21 mouse cellular contexts compared by ENCODE assay signal in genomic region chr10:24615799-24616198, GRCm38 (mm10). TPM values are rescaled to one million over a fixed set of nuclear protein-coding genes. Genes with fewer than 3 reads are reported as not detected.
"Had no signal": no experiment of that assay in that cellular context is flagged by ENCODE, and none has a peak within 500 bp of the region (broad histone marks: within the 10 kb centered on the region; RNA-seq: fewer than 3 reads in every experiment).

No protein-coding gene starts in this region.

- H3K4me1 ChIP-seq: lung, embryonic 15.5 days; megakaryocyte, embryonic 14.5 days; midbrain, embryonic 13.5 days; midbrain, embryonic 15.5 days; neural tube, embryonic 12.5 days had no signal

- DNase-seq: lung, adult 2 months; lung, postnatal 14 days; lung, postnatal 36 days; retina, postnatal 1 day; right cerebral cortex, adult 18-20 months; right cerebral cortex, postnatal 25 days; right cerebral cortex, postnatal 4 days; spleen, adult 18-20 months; thymus, adult 18-20 months; thymus, postnatal 14 days; thymus, postnatal 36 days had no signal

- H3K4me2 ChIP-seq: lung, embryonic 15.5 days; midbrain, embryonic 11.5 days; midbrain, embryonic 13.5 days; midbrain, embryonic 15.5 days; neural tube, embryonic 12.5 days had no signal

- H3K9me3 ChIP-seq: lung, embryonic 15.5 days; midbrain, embryonic 13.5 days; midbrain, embryonic 15.5 days; neural tube, embryonic 12.5 days had no signal

- H3K9ac ChIP-seq: lung, embryonic 15.5 days; midbrain, embryonic 13.5 days; midbrain, embryonic 15.5 days; neural tube, embryonic 12.5 days had no signal

- ATAC-seq: lung, postnatal 0 days; midbrain, embryonic 13.5 days; midbrain, embryonic 15.5 days had no signal

- H3K27ac ChIP-seq: lung, embryonic 15.5 days; macrophage; midbrain, embryonic 13.5 days; midbrain, embryonic 15.5 days; neural tube, embryonic 12.5 days had no signal

- H3K4me3 ChIP-seq: lung, embryonic 15.5 days; megakaryocyte, embryonic 14.5 days; midbrain, embryonic 13.5 days; midbrain, embryonic 15.5 days; neural tube, embryonic 12.5 days had no signal

- H3K36me3 ChIP-seq: lung, embryonic 15.5 days; midbrain, embryonic 13.5 days; midbrain, embryonic 15.5 days; neural tube, embryonic 12.5 days had no signal

- H3K27me3 ChIP-seq: lung, embryonic 15.5 days; megakaryocyte, embryonic 14.5 days; midbrain, embryonic 13.5 days; midbrain, embryonic 15.5 days; neural tube, embryonic 12.5 days had no signal

RNA-seq across cellular contexts. Expression of gene Ccn2, which starts 20.6 kb away (rescaled TPM):
- total RNA-seq: megakaryocyte progenitor cell, adult 5-6 weeks; monocyte, adult 5-6 weeks had no signal
